Mouse (Mus musculus): ENCODE measurements around the gene Tas2r143.

Gene Tas2r143

GRCm38 (mm10) chr6:42399938-42400337, at the start of gene Tas2r143:
TSS of gene Tas2r143 (plus strand) at chr6:42400238.
- DNase-seq (ENCODE audit: low spot score in 2 of 2): no peak

GRCm38 (mm10) chr6:42350968-42351775, 48.9 kb upstream of the Tas2r143 start:
- no peak for DNase-seq (ENCODE audit: low spot score in 2 of 2)

GRCm38 (mm10) chr6:42351776-42352485, 48.1 kb upstream of the Tas2r143 start:
- DNase-seq (ENCODE audit: low spot score in 2 of 2): no peak

GRCm38 (mm10) chr6:42352486-42352846, 47.6 kb upstream of the Tas2r143 start:
- no peak for DNase-seq (ENCODE audit: low spot score in 2 of 2)

- DNase-seq (ENCODE audit: low spot score in 2 of 2): no peak
Observed at GRCm38 (mm10) chr6:42353180-42353579, 46.9 kb upstream of the Tas2r143 start.

GRCm38 (mm10) chr6:42354076-42355019, 45.7 kb upstream of the Tas2r143 start:
- peak in 1 of 2 experiments; percentile 17 for DNase-seq (ENCODE audit: low spot score in 2 of 2)

GRCm38 (mm10) chr6:42355366-42355765, 44.7 kb upstream of the Tas2r143 start:
- DNase-seq (ENCODE audit: low spot score in 2 of 2): no peak

- no peak for DNase-seq (ENCODE audit: low spot score in 2 of 2)
Observed at GRCm38 (mm10) chr6:42355794-42356600, 44.0 kb upstream of the Tas2r143 start.

- DNase-seq (ENCODE audit: low spot score in 2 of 2): no peak
Observed at GRCm38 (mm10) chr6:42356913-42357312, 43.1 kb upstream of the Tas2r143 start.

- DNase-seq (ENCODE audit: low spot score in 2 of 2): no peak
Observed at GRCm38 (mm10) chr6:42357901-42358300, 42.1 kb upstream of the Tas2r143 start.

GRCm38 (mm10) chr6:42358901-42359300, 41.1 kb upstream of the Tas2r143 start:
- DNase-seq (ENCODE audit: low spot score in 2 of 2): no peak

- DNase-seq (ENCODE audit: low spot score in 2 of 2): no peak
Observed at GRCm38 (mm10) chr6:42359364-42360147, 40.5 kb upstream of the Tas2r143 start.

GRCm38 (mm10) chr6:42360231-42360840, 39.7 kb upstream of the Tas2r143 start:
- no peak for DNase-seq (ENCODE audit: low spot score in 2 of 2)

GRCm38 (mm10) chr6:42361041-42361895, 38.8 kb upstream of the Tas2r143 start:
- DNase-seq (ENCODE audit: low spot score in 2 of 2): no peak

GRCm38 (mm10) chr6:42362074-42362473, 38.0 kb upstream of the Tas2r143 start:
- DNase-seq (ENCODE audit: low spot score in 2 of 2): no peak

- no peak for DNase-seq (ENCODE audit: low spot score in 2 of 2)
Observed at GRCm38 (mm10) chr6:42362497-42362896, 37.5 kb upstream of the Tas2r143 start.

- DNase-seq (ENCODE audit: low spot score in 2 of 2): no peak
Observed at GRCm38 (mm10) chr6:42362974-42363373, 37.1 kb upstream of the Tas2r143 start.

GRCm38 (mm10) chr6:42364066-42364465, 36.0 kb upstream of the Tas2r143 start:
- no peak for DNase-seq (ENCODE audit: low spot score in 2 of 2)

GRCm38 (mm10) chr6:42364607-42365006, 35.4 kb upstream of the Tas2r143 start:
- DNase-seq (ENCODE audit: low spot score in 2 of 2): no peak
